Comparison of ENCODE assay signal across 25 mouse cellular contexts in genomic region chr2:29201223-29201955, GRCm38 (mm10). TPM values are rescaled to one million over a fixed set of nuclear protein-coding genes. Genes with fewer than 3 reads are reported as not detected.
DNase-seq lines count a peak whose midpoint lies in the region; ATAC-seq lines count a peak whose summit lies in the region.
"Had no signal": no experiment of that assay in that cellular context is flagged by ENCODE, and none has a peak within 500 bp of the region (broad histone marks: within the 10 kb centered on the region; RNA-seq: fewer than 3 reads in every experiment).

No protein-coding gene starts in this region.

- H3K9ac ChIP-seq in midbrain, embryonic 14.5 days (replicated peaks; ENCODE audit: low read length), result 0 out of 2 replicates have a peak overlapping the region, but pooled peaks have one; percentile 26
- H3K9ac ChIP-seq: forebrain, embryonic 13.5 days; heart, embryonic 12.5 days; liver, embryonic 15.5 days; lung, embryonic 15.5 days; neural tube, embryonic 13.5 days had no signal

- ATAC-seq in midbrain, embryonic 14.5 days (ENCODE audit: low FRiP score, low TSS enrichment), result peak; percentile 48; the same call in 1 of the 2 replicates
- ATAC-seq: forebrain, embryonic 13.5 days; intestine, postnatal 0 days had no signal

- no peak overlapping the region for H3K4me3 ChIP-seq in midbrain, embryonic 14.5 days (replicated peaks; ENCODE audit: low read depth, low read length)
- H3K4me3 ChIP-seq: forebrain, embryonic 13.5 days; heart, embryonic 12.5 days; layer of hippocampus, adult 2 months; limb, embryonic 10.5 days; liver, embryonic 15.5 days; lung, embryonic 15.5 days; megakaryocyte, embryonic 14.5 days; neural tube, embryonic 13.5 days had no signal

- no peak overlapping the region for H3K4me2 ChIP-seq in midbrain, embryonic 14.5 days (ENCODE audit: low read length)
- H3K4me2 ChIP-seq: forebrain, embryonic 13.5 days; heart, embryonic 12.5 days; liver, embryonic 15.5 days; lung, embryonic 15.5 days; neural tube, embryonic 13.5 days had no signal

- DNase-seq in adrenal gland, postnatal 36 days, result peak; percentile 34 to 48
- no peak for DNase-seq in adrenal gland, postnatal 14 days
- DNase-seq in retina, postnatal 1 day, result peak; percentile 55
- DNase-seq in retina, embryonic 14.5 days (ENCODE audit: low spot score), result no peak
- DNase-seq in midbrain, embryonic 14.5 days, result peak; percentile 82
- no peak for DNase-seq in heart, postnatal 4 days
- DNase-seq in frontal cortex, postnatal 10 days (ENCODE audit: low spot score in 2 of 2), result no peak
- DNase-seq: B cell, adult 2 months; cerebellum, postnatal 36 days; gastrocnemius, postnatal 25 days; heart, adult 18-20 months; heart, postnatal 10 days; liver; lung, postnatal 36 days; right cerebral cortex, adult 18-20 months; right cerebral cortex, postnatal 4 days had no signal

- H3K9me3 ChIP-seq in midbrain, embryonic 14.5 days (ENCODE audit: control insufficient read depth, low read length), result no peaks in the 10 kb centered on the region
- H3K9me3 ChIP-seq: forebrain, embryonic 13.5 days; heart, embryonic 12.5 days; limb, embryonic 10.5 days; liver, embryonic 15.5 days; lung, embryonic 15.5 days; megakaryocyte, embryonic 14.5 days; neural tube, embryonic 13.5 days had no signal

- H3K27me3 ChIP-seq in midbrain, embryonic 14.5 days (ENCODE audit: control insufficient read depth, insufficient read depth, low read length), result no peaks in the 10 kb centered on the region

- 24% methylated on average over 11 of the region's 11 CpGs for WGBS in midbrain, embryonic 14.5 days

- H3K4me1 ChIP-seq in midbrain, embryonic 14.5 days (ENCODE audit: control insufficient read depth, insufficient read depth, low read length), result peaks cover 2% of the 10 kb centered on the region; the same call in 1 of the 2 replicates
- H3K4me1 ChIP-seq: forebrain, embryonic 13.5 days; heart, embryonic 12.5 days; liver, embryonic 15.5 days; lung, embryonic 15.5 days; neural tube, embryonic 13.5 days had no signal

- peak overlapping the region; percentile 60 for H3K27ac ChIP-seq in midbrain, embryonic 14.5 days (replicated peaks; ENCODE audit: low read depth, low read length)
- H3K27ac ChIP-seq: forebrain, embryonic 13.5 days; layer of hippocampus, adult 2 months; limb, embryonic 10.5 days; liver, embryonic 15.5 days; lung, embryonic 15.5 days; neural tube, embryonic 13.5 days had no signal

- H3K36me3 ChIP-seq in midbrain, embryonic 14.5 days (ENCODE audit: control insufficient read depth, insufficient read depth, low read length), result no peaks in the 10 kb centered on the region
- H3K36me3 ChIP-seq: heart, embryonic 12.5 days; limb, embryonic 10.5 days; liver, embryonic 15.5 days; lung, embryonic 15.5 days; neural tube, embryonic 13.5 days had no signal

RNA-seq across cellular contexts. Expression of gene Ntng2, which starts 51.4 kb away (rescaled TPM):
- 10 to 100 TPM; 35.0 to 44.2 TPM for total RNA-seq in adrenal gland, postnatal 36 days (2021)
- total RNA-seq in adrenal gland, postnatal 14 days (2021), result 20.6 and 25.2 TPM in 2 replicates
- 9.8 and 15.9 TPM in 2 replicates for polyA plus RNA-seq in midbrain, embryonic 14.5 days (2014; fragmentation: Nextera tagmentation; extraction: Ambion mirVana)
- 1 to 10 TPM; 1.7 to 1.8 TPM for total RNA-seq in heart, postnatal 4 days (2021)

Comparison
In these comparisons a context has a peak if more than half of its experiments do, and no peak if none do; other contexts are left out.
1. DNase-seq: peak in adrenal gland, postnatal 36 days (2 of 2), retina, postnatal 1 day (single experiment) and midbrain, embryonic 14.5 days (single experiment); none in adrenal gland, postnatal 14 days (single experiment), retina, embryonic 14.5 days (single experiment), heart, postnatal 4 days (single experiment) and frontal cortex, postnatal 10 days (0 of 2).